Mouse (Mus musculus) liver, adult 2 months (tissue): Measurements from ENCODE around the gene Ssbp2. TPM values are rescaled to one million over a fixed set of nuclear protein-coding genes. Genes with fewer than 3 reads are reported as not detected.

ENCODE experiments used
- DNase-seq: peaks from one replicate; pipeline ENCODE4 v3.0.0-alpha.2; 2011; ENCODE audit warnings: low read depth, low spot score; ENCODE audit errors: extremely low read depth
- H3K27ac ChIP-seq: fragments of 200-500 bp; replicated peaks from 2 replicates; pipeline ENCODE4 v1.5.1; 2012; ENCODE audit warnings: low read depth, mild to moderate bottlenecking, control low read depth, inconsistent platforms, low read length; ENCODE audit not compliant: insufficient read depth
- H3K27me3 ChIP-seq: fragments of 200-500 bp; 2 replicates; pipeline ENCODE4 v1.6.1; 2012; ENCODE audit warnings: mild to moderate bottlenecking, moderate library complexity, low read length, inconsistent platforms; ENCODE audit not compliant: control insufficient read depth, insufficient read depth
- H3K36me3 ChIP-seq: fragments of 200-500 bp; 2 replicates; pipeline ENCODE4 v1.6.1; 2012; ENCODE audit warnings: low read length, inconsistent platforms; ENCODE audit not compliant: control insufficient read depth, insufficient read depth
- H3K4me1 ChIP-seq: fragments of 200-500 bp; 2 replicates; pipeline ENCODE4 v1.6.1; 2011; ENCODE audit warnings: low read length; ENCODE audit not compliant: control insufficient read depth, insufficient read depth
- H3K4me3 ChIP-seq: fragments of 200-500 bp; 2 replicates; pipeline ENCODE4 v1.5.1; 2011; ENCODE audit warnings: low read depth, mild to moderate bottlenecking, control low read depth, low read length, moderate library complexity; ENCODE audit not compliant: insufficient read depth
- H3K79me2 ChIP-seq: fragments of 200-500 bp; 2 replicates; pipeline ENCODE4 v1.6.1; 2012; ENCODE audit warnings: inconsistent platforms, mild to moderate bottlenecking, low read length, moderate library complexity; ENCODE audit not compliant: control insufficient read depth, insufficient read depth
- H3K9ac ChIP-seq: fragments of 200-500 bp; 2 replicates; pipeline ENCODE4 v1.6.1; 2012; ENCODE audit warnings: low read depth, mild to moderate bottlenecking, control low read depth, inconsistent platforms, low read length
- CTCF ChIP-seq: fragments of 200-500 bp; IDR thresholded peaks from 2 replicates; pipeline ENCODE4 v1.5.1; 2011; ENCODE audit warnings: low read depth, low read length, control low read depth
- POLR2A ChIP-seq: fragments of 200-500 bp; IDR thresholded peaks from 2 replicates; pipeline ENCODE4 v1.6.1; 2011; ENCODE audit warnings: low read length, control low read depth; ENCODE audit not compliant: insufficient read depth; ENCODE audit errors: extremely low read depth
- WGBS: fragments of 180-500 bp; shearing (Covaris S2); methylation state at CpG from one replicate; pipeline ENCODE4 v1.1.7; 2018; 5-methylcytosine and 5-hydroxymethylcytosine counted together
- polyA plus RNA-seq: library from polyadenylated mRNA; depleted of rRNA; stranded (reverse); fragments of >200 nt; gene quantifications from 2 replicates; pipeline ENCODE4 v1.2.3, GENCODE M21; 2012
- total RNA-seq: library from RNA; depleted of rRNA; stranded (reverse); fragments of >200 nt; gene quantifications from 2 replicates; pipeline ENCODE4 v1.2.3, GENCODE M21; 2014

Ssbp2 gene
- total and polyA plus RNA-seq, 2 experiments, result 1.2 to 1.7 TPM

DNA sequence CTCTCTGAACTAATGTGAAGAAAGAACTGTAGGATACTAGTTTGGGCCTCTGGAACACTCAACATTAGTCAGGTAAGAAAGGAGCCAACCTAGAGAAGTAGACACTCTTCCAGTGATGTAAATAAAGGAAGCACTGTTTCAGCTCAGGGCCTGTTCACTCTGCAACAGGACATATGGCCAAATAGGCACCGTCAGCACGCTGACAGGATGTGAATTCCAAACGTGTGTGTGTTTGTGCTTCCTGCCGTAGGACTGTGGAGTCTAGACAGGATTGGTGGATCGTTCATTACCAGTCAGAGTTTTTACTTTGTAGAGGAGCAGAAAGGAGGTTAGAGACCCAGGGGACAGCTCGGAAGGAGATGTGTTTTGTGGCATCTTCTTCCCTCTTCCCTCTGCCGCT, 174.0 kb downstream of the Ssbp2 start:
- Histone ChIP-seq H3K36me3 (no peaks in the 10 kb centered on the region), H3K4me3 (no peak overlapping the region), H3K79me2 (no peaks in the 10 kb centered on the region), H3K4me1 (no peaks in the 10 kb centered on the region), H3K9ac (no peak overlapping the region), H3K27me3 (no peaks in the 10 kb centered on the region), H3K27ac (no peak overlapping the region)
- DNase-seq, result no peak
- WGBS, result 67% methylated on average over 7 of the region's 7 CpGs
- TF ChIP-seq POLR2A, result no peak
- no peak for TF ChIP-seq CTCF

DNA sequence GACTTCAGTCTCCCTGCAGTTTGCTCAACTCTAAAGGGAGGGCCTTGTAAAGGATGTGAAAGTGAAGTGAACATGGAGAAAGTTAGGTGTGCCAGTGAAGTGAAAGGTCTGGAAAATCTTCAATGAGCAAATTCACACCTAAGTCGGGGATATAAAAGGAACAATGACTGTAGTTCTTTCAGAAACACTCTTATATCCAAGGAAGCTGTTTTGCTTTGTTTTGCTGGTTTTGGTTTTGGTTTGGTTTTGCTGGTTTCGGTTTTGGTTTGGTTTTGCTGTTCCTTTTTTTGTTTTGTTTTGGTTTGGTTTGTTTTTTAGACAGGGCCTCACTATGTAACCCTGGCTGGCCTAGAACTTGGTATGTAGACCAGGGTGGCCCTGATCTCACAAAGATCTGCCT, 175.9 kb downstream of the Ssbp2 start:
- Histone ChIP-seq H3K79me2 (no peaks in the 10 kb centered on the region), H3K4me1 (no peaks in the 10 kb centered on the region), H3K4me3 (no peak overlapping the region), H3K27me3 (no peaks in the 10 kb centered on the region), H3K27ac (no peak overlapping the region), H3K36me3 (no peaks in the 10 kb centered on the region), H3K9ac (no peak overlapping the region)
- DNase-seq, result no peak
- 70% methylated on average over 2 of the region's 2 CpGs for WGBS
- no peak for TF ChIP-seq CTCF
- TF ChIP-seq POLR2A, result no peak

DNA sequence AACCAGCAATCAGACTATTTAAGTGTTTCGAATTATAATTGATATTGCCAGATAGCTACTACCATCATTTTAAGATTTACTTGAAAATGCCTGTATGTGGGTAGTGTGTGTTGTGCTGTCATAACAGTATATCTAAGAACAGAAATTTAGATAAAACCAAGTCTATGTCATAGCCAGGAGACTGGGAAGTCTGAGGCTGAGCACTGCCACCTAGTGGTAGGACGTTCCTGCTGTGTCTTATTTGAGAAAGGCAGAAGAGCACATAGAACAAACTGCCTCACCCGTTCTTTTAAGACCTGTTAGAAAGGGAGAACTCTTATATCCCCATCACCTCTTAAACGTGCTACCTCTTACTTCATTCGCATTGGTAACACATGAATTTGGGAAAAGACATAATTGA, 176.7 kb downstream of the Ssbp2 start:
- no peaks in the 10 kb centered on the region for H3K36me3 ChIP-seq
- TF ChIP-seq POLR2A (no peak), CTCF (peak; percentile 77)
- no peak overlapping the region for H3K27ac ChIP-seq
- no peaks in the 10 kb centered on the region for H3K4me1 ChIP-seq
- no peak overlapping the region for H3K9ac ChIP-seq
- no peaks in the 10 kb centered on the region for H3K27me3 ChIP-seq
- peak; percentile 67 for DNase-seq
- no peaks in the 10 kb centered on the region for H3K79me2 ChIP-seq
- 15% methylated on average over 5 of the region's 5 CpGs for WGBS
- no peak overlapping the region for H3K4me3 ChIP-seq

- TF ChIP-seq CTCF (no peak), POLR2A (no peak)
- WGBS, result 66% methylated on average over 5 of the region's 5 CpGs
- Histone ChIP-seq H3K36me3 (no peaks in the 10 kb centered on the region), H3K79me2 (no peaks in the 10 kb centered on the region), H3K9ac (no peak overlapping the region), H3K27me3 (no peaks in the 10 kb centered on the region), H3K4me3 (no peak overlapping the region), H3K4me1 (no peaks in the 10 kb centered on the region), H3K27ac (no peak overlapping the region)
- DNase-seq, result no peak
These were observed 178.8 kb downstream of the Ssbp2 start for GRCm38 (mm10) chr13:91638836-91639235.

DNA sequence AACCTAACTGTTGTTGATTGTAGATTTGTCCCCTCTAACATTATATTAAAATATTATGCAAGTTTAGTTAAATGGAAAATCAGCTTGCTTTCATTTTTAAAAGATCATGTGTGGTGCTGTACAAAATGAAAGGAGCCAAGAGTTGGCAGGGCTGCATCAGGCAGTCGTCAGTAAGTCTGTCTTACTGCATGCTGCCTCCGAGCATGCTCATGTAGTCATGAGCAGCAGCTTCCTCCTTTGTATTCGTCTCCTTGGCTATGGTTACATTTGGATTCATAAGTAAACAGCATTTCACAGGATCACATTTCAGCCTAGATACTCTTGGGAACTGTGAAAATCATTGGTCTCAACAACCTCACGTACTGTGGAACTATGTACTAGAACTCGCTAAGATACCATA, 180.1 kb downstream of the Ssbp2 start:
- TF ChIP-seq POLR2A (no peak), CTCF (no peak)
- H3K4me1 ChIP-seq, result no peaks in the 10 kb centered on the region
- no peaks in the 10 kb centered on the region for H3K79me2 ChIP-seq
- H3K4me3 ChIP-seq, result no peak overlapping the region
- 75% methylated on average over 5 of the region's 5 CpGs for WGBS
- H3K9ac ChIP-seq, result no peak overlapping the region
- no peak for DNase-seq
- no peaks in the 10 kb centered on the region for H3K36me3 ChIP-seq
- no peak overlapping the region for H3K27ac ChIP-seq
- no peaks in the 10 kb centered on the region for H3K27me3 ChIP-seq

DNA sequence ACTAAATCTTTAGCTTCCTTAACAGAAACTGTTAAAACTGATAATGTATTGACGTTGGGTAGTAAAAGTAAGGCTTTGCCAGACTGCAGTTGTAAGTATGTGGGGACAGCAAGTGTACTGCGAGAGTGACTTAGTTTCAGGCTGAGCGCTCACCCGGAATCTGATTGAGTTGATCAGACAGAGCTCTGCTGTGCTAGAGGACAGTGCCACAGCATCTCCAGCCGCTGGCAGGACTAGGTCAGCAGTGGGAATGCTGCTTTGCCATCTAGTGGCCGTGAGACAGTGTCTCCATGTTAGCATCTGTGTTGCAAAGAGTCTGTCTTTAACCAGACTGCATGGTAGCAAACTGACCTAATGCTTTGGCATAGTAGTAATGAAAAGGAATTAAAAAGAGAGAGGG, 188.2 kb downstream of the Ssbp2 start:
- 46% methylated on average over 6 of the region's 6 CpGs for WGBS
- Histone ChIP-seq H3K4me1 (no peaks in the 10 kb centered on the region), H3K36me3 (no peaks in the 10 kb centered on the region), H3K27ac (no peak overlapping the region), H3K79me2 (no peaks in the 10 kb centered on the region), H3K27me3 (no peaks in the 10 kb centered on the region), H3K9ac (no peak overlapping the region), H3K4me3 (no peak overlapping the region)
- TF ChIP-seq POLR2A (no peak), CTCF (peak; percentile 56)
- DNase-seq, result no peak
